28 mouse cellular contexts compared by ENCODE assay signal in the genomic region with DNA sequence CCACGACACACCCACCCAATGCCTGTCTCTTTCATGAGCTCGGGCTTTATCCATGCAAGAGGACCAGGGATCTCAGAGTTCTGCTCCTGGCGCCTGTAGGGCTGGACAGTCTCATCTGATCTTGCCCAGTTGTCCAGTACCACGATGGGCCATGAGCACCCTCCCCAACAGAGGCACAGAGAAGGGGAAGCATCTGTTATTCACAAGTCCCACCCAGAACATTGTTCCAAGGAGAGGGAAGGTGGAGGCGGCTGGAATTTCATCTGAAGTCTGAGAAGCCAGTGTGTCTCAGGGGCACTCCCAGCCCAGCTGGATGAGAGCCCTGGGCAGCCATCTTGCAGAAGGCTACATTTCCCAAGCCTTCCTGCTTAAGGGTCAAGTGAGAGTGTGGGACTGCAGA. TPM values are rescaled to one million over a fixed set of nuclear protein-coding genes. Genes with fewer than 3 reads are reported as not detected.
DNase-seq lines count a peak whose midpoint lies in the region; ATAC-seq and TF ChIP-seq lines count a peak whose summit lies in the region.
"Had no signal": no experiment of that assay in that cellular context is flagged by ENCODE, and none has a peak within 500 bp of the region (broad histone marks: within the 10 kb centered on the region; RNA-seq: fewer than 3 reads in every experiment).

No protein-coding gene starts in this region.

- TF ChIP-seq POLR2A in heart, adult 2 months (IDR thresholded peaks at IDR 0.05; ENCODE audit: insufficient read depth, low read depth, low read length), result no peak

- no peak for ATAC-seq in stomach, postnatal 0 days (ENCODE audit: low FRiP score, low TSS enrichment)
- ATAC-seq: activated CD4-positive, CD25-positive, alpha-beta regulatory T cell, adult 4 months; CD4-positive, CD25-positive, alpha-beta regulatory T cell, adult 4 months; forebrain, embryonic 14.5 days; forebrain, embryonic 16.5 days; Patski had no signal

- no peaks in the 10 kb centered on the region for H3K36me3 ChIP-seq in heart, adult 2 months (ENCODE audit: control insufficient read depth, insufficient read depth, low read length)
- no peaks in the 10 kb centered on the region for H3K36me3 ChIP-seq in stomach, postnatal 0 days (ENCODE audit: control insufficient read depth, insufficient read depth, low read length)
- H3K36me3 ChIP-seq: embryonic facial prominence, embryonic 13.5 days; embryonic facial prominence, embryonic 15.5 days; forebrain, embryonic 10.5 days; forebrain, embryonic 12.5 days; G1E had no signal

- no peaks in the 10 kb centered on the region for H3K27me3 ChIP-seq in heart, adult 2 months (ENCODE audit: control insufficient read depth, insufficient read depth, low read length)
- no peaks in the 10 kb centered on the region for H3K27me3 ChIP-seq in stomach, postnatal 0 days (ENCODE audit: control insufficient read depth, insufficient read depth, low read length)
- H3K27me3 ChIP-seq: CH12.LX; embryonic facial prominence, embryonic 13.5 days; embryonic facial prominence, embryonic 15.5 days; forebrain, embryonic 12.5 days; Patski had no signal

- H3K27ac ChIP-seq in gastrocnemius, adult 2 months, result peak overlapping the region; percentile 51
- peak overlapping the region; percentile 24; the same call in 1 of the 2 replicates for H3K27ac ChIP-seq in heart, adult 2 months
- H3K27ac ChIP-seq in stomach, postnatal 0 days (replicated peaks), result 0 out of 2 replicates have a peak overlapping the region, but pooled peaks have one; percentile 49
- H3K27ac ChIP-seq: embryonic facial prominence, embryonic 13.5 days; embryonic facial prominence, embryonic 15.5 days; forebrain, embryonic 10.5 days; forebrain, embryonic 12.5 days had no signal

- H3K4me1 ChIP-seq in heart, adult 2 months (ENCODE audit: control insufficient read depth, insufficient read depth, low read length), result peaks cover 12% of the 10 kb centered on the region
- H3K4me1 ChIP-seq in stomach, postnatal 0 days (replicated peaks; ENCODE audit: control insufficient read depth, insufficient read depth), result peaks cover 6% of the 10 kb centered on the region; the same call in 1 of the 2 replicates

- no peak overlapping the region for H3K4me2 ChIP-seq in stomach, postnatal 0 days (replicated peaks; ENCODE audit: low read depth)
- H3K4me2 ChIP-seq: embryonic facial prominence, embryonic 13.5 days; embryonic facial prominence, embryonic 15.5 days; forebrain, embryonic 12.5 days had no signal

- WGBS in heart, adult 2 months, result 60% methylated on average over 5 of the region's 5 CpGs
- 67% methylated on average over 5 of the region's 5 CpGs for WGBS in stomach, postnatal 0 days

- no peak overlapping the region for H3K4me3 ChIP-seq in gastrocnemius, adult 2 months
- no peak overlapping the region for H3K4me3 ChIP-seq in heart, adult 2 months
- H3K4me3 ChIP-seq in stomach, postnatal 0 days (ENCODE audit: low read depth, low read length), result no peak overlapping the region
- H3K4me3 ChIP-seq: embryonic facial prominence, embryonic 13.5 days; embryonic facial prominence, embryonic 15.5 days; erythroblast, embryonic 14.5 days; forebrain, embryonic 10.5 days; forebrain, embryonic 12.5 days had no signal

- H3K9ac ChIP-seq in heart, adult 2 months (ENCODE audit: low read depth, low read length), result no peak overlapping the region
- H3K9ac ChIP-seq in stomach, postnatal 0 days (ENCODE audit: low read length), result no peak overlapping the region
- H3K9ac ChIP-seq: embryonic facial prominence, embryonic 13.5 days; embryonic facial prominence, embryonic 15.5 days; forebrain, embryonic 12.5 days had no signal

- no peaks in the 10 kb centered on the region for H3K9me3 ChIP-seq in stomach, postnatal 0 days (ENCODE audit: control insufficient read depth, low read length)
- H3K9me3 ChIP-seq: embryonic facial prominence, embryonic 13.5 days; embryonic facial prominence, embryonic 15.5 days; forebrain, embryonic 10.5 days; forebrain, embryonic 12.5 days had no signal

- no peak for DNase-seq in gastrocnemius, adult 2 months
- no peak for DNase-seq in gastrocnemius, adult 18-20 months (ENCODE audit: low spot score)
- no peak for DNase-seq in heart, adult 2 months
- DNase-seq in heart, postnatal 25 days (ENCODE audit: low spot score), result no peak
- DNase-seq in stomach, postnatal 0 days (ENCODE audit: low spot score), result no peak
- DNase-seq: adrenal gland, postnatal 10 days; adrenal gland, postnatal 25 days; B cell, adult 2 months; cerebellum, adult 11 months; cerebellum, adult 18-20 months; cerebellum, adult 8-10 months; cerebellum, adult 9-11 months; cerebellum, postnatal 14 days; cerebellum, postnatal 36 days; embryo, embryonic 11 days had no signal

- intact Hi-C loops in gastrocnemius, adult 2 months (cut with DNase I), result no loop called here
- intact Hi-C loops in heart, adult 2 months (cut with DNase I), result no loop called here
- intact Hi-C loops in heart, postnatal 25 days (cut with DNase I), result no loop called here

- TF ChIP-seq CTCF in gastrocnemius, adult 2 months (IDR thresholded peaks at IDR 0.05), result no peak
- no peak for TF ChIP-seq CTCF in heart, adult 2 months (IDR thresholded peaks at IDR 0.05)
- TF ChIP-seq CTCF in stomach, postnatal 0 days (IDR thresholded peaks at IDR 0.05; ENCODE audit: low read depth), result no peak

- H3K79me2 ChIP-seq in heart, adult 2 months (replicated peaks; ENCODE audit: control insufficient read depth, insufficient read depth, low read length), result no peaks in the 10 kb centered on the region

- no peak for TF ChIP-seq EP300 in heart, adult 2 months (IDR thresholded peaks at IDR 0.05; ENCODE audit: insufficient read depth, low read depth, low read length)
- no peak for TF ChIP-seq EP300 in stomach, postnatal 0 days (optimal IDR thresholded peaks at IDR 0.05)

RNA-seq across cellular contexts. Expression of a gene that starts 21.0 kb away (rescaled TPM):
- 10 to 100 TPM; 19.5 to 37.8 TPM for total RNA-seq in gastrocnemius, adult 2 months (2021)
- total RNA-seq in gastrocnemius, adult 18-20 months (2021), result 10 to 100 TPM; 21.8 to 25.9 TPM
- total RNA-seq in heart, adult 2 months (2021), result 10 to 100 TPM; 36.9 to 86.4 TPM
- 97.6 and 161 TPM in 2 replicates for polyA plus RNA-seq in heart, adult 2 months (2012; rRNA removed)
- total RNA-seq in heart, postnatal 25 days (2021), result 100 to 1,000 TPM; 132 to 168 TPM
- 25.0 and 28.6 TPM in 2 replicates for polyA plus RNA-seq in stomach, postnatal 0 days (2015; fragmentation: Nextera tagmentation; extraction: Ambion mirVana)
- total RNA-seq: common myeloid progenitor, adult 5-6 weeks had no signal
- polyA plus RNA-seq: erythroblast, embryonic 14.5 days; G1E had no signal
